Mouse (Mus musculus) macrophage (primary cell): Measurements from ENCODE around the gene Tssc4. TPM values are rescaled to one million over a fixed set of nuclear protein-coding genes. Genes with fewer than 3 reads are reported as not detected.

Experiments
- H3K27ac ChIP-seq: fragments of 350-480 bp; formaldehyde crosslinking; 2 replicates; pipeline ENCODE4 v1.9.0; 2021
- H3K36me3 ChIP-seq: fragments of 350-480 bp; formaldehyde crosslinking; 2 replicates; pipeline ENCODE4 v1.9.0; 2021; ENCODE audit errors: inconsistent target
- H3K4me3 ChIP-seq: fragments of 350-480 bp; formaldehyde crosslinking; 2 replicates; pipeline ENCODE4 v1.9.0; 2021; ENCODE audit errors: inconsistent target
- H3K79me2 ChIP-seq: fragments of 350-480 bp; formaldehyde crosslinking; 2 replicates; pipeline ENCODE4 v1.9.0; 2021; ENCODE audit errors: inconsistent target
- WGBS: methylation state at CpG from one replicate; pipeline ENCODE4 v1.1.7; 2026; ENCODE audit warnings: inconsistent platforms; ENCODE audit not compliant: missing documents; 5-methylcytosine and 5-hydroxymethylcytosine counted together
- polyA plus RNA-seq: library from polyadenylated mRNA; stranded (reverse); fragments of 250-400 nt; gene quantifications from 3 replicates; pipeline ENCODE4 v1.2.4, GENCODE M21; 2018; ENCODE audit warnings: inconsistent platforms
- total RNA-seq, 78 experiments: library from RNA; depleted of rRNA; stranded (reverse); fragments of 250-400 nt; gene quantifications; 1 replicate in 9 of 78; 2 replicates in 24 of 78; 3 replicates in 43 of 78; 4 replicates in 2 of 78; pipeline ENCODE4 v1.2.4; 2018; ENCODE audit warnings: inconsistent platforms in 56 of 78

Gene Tssc4
- total RNA-seq (2018; cell fraction: chromatin; rRNA removed) = 10 to 100 TPM in 16 of 26 experiments, 1 to 10 TPM in 10; 3.8 to 29.1 (median 11.1) TPM
- 10 to 100 TPM in 22 of 26 experiments, 1 to 10 TPM in 4; 6.4 to 19.3 (median 16.0) TPM for total RNA-seq (2018; cell fraction: cytosol; rRNA removed)
- total RNA-seq (2018; cell fraction: nucleus; rRNA removed) = 10 to 100 TPM in 23 of 26 experiments, 1 to 10 TPM in 3; 5.4 to 31.7 (median 18.3) TPM
- polyA plus RNA-seq = 11.1 to 20.1 TPM (median 14.3 TPM) in 3 replicates

DNA sequence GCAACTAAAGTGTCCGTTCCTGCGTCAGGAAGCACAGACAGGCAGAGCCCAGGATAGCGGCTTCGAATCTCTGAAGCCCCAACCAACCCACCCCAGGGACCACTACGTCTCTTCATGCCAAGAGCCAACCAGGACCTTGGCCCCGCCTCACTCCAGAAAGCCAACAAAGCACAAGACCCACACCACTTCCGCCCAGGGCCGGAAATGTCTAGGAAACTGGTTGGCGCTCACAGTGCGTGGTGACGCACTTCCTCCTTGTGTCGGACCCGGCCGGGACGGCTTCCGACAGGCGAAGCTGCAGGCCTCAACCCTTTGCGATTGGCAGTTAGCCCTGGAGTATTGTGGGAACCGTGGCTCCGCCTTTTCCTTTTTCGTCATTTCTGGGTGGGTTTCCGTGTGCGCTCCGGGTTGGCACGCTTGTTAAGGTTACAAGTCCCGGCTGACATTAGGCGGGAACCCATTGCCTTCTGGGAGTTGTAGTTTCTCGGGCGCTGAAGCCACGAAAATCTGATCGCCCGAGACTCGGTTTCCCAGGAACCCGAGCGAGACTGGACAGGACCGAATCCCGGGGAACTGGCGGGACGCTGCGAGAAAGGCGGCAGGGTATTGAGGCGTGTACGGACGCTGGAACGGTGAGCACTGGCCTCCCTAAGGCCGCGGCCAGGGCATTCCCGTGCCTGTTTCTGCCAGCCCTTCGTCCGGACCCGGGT is at the start of gene Tssc4:
Tssc4 (plus strand) TSS at position 368 of the 710 bp plus-strand sequence.
- H3K36me3 ChIP-seq = peaks cover 8% of the 10 kb centered on the region; the same call in 1 of the 2 replicates
- H3K79me2 ChIP-seq = peaks cover 14% of the 10 kb centered on the region
- under 1% methylated on average over 51 of the region's 51 CpGs for WGBS
- H3K4me3 ChIP-seq = peak within 1 kb of the TSS; percentile 78
- peak within 1 kb of the TSS; percentile 72 for H3K27ac ChIP-seq

DNA sequence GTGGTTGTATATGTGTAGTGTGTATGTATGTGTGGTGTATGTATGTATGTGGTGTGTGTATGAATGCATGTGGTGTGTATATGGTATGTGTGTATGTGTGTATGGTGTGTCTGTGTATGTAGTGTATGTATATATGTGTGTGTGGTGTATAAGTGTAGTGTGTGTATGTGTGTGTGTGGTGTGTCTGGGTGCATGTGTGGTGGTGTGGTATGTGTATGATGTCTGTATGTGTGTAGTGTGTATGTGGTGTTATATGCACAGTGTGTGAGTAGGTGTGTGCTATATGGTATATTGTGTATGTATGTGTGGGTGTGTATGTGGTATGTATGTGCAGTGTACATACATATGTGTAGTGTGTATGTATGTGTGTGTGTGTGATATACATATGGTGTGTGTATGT is 49.0 kb upstream of the Tssc4 start:
- H3K4me3 ChIP-seq = no peak overlapping the region
- H3K27ac ChIP-seq = no peak overlapping the region
- H3K79me2 ChIP-seq = no peaks in the 10 kb centered on the region
- no peaks in the 10 kb centered on the region for H3K36me3 ChIP-seq

DNA sequence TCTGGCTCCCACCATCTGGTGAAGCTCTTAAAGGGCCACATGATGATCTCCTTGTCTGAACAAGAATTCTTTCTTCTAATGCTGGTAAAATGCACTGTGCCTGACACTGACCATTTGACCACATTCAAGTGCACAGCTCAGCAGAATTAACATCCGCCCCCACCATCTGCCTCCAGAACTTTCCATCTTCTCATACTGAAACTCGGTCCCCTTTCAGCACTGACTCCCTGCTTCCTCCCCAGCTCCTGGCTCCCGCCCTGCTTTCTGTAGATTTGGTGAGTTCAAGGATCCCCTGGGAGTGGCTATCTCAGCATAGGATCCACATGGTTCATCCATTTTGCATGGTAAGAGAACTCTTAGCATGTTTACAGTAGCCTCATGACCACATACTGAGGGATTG is 48.3 kb upstream of the Tssc4 start:
- 0 out of 2 replicates have a peak overlapping the region, but pooled peaks have one; percentile 2 for H3K27ac ChIP-seq
- H3K4me3 ChIP-seq = no peak overlapping the region
- 90% methylated on average over 3 of the region's 3 CpGs for WGBS
- no peaks in the 10 kb centered on the region for H3K36me3 ChIP-seq
- H3K79me2 ChIP-seq = no peaks in the 10 kb centered on the region

DNA sequence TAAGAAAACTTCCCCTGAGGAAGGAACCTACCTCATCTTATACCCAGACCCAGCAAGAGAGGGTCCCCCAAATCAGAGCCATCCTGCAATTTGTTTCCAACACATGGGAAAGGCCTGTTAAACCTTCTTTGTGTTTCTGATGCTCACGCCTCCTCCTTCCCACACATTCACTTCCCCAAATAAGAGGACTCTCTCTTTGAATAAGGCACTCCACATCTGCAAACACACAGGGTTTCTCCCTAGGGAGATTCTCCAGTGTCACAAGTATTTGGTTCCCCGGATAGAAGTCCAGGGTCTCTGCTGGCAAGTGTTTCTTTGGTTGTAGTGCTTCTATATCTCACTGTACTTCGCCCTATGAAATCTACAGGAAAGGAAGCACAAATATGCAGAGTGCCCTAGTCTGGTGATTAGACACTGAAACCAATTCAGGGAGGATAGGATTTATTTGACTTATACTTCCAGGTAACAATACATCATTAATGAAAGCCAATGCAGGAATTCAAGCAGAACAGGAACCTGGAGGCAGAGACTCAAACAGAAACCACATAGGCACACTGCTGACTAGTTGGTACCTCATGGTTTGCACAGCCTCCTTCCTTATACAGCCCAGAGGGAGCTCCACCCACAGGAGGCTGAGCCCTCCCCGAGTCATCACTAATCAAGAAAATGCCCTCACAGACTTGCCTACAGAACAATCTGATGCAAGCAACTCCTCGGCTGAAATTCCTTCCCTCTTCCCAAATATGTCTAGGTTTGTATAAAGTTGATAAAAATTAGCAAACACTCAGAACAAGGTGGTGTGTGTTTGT is 47.5 kb upstream of the Tssc4 start:
- H3K79me2 ChIP-seq = no peaks in the 10 kb centered on the region
- H3K4me3 ChIP-seq = no peak overlapping the region
- H3K27ac ChIP-seq = 0 out of 2 replicates have a peak overlapping the region, but pooled peaks have one; percentile 2
- H3K36me3 ChIP-seq = no peaks in the 10 kb centered on the region
- 47% methylated on average over 5 of the region's 5 CpGs for WGBS

DNA sequence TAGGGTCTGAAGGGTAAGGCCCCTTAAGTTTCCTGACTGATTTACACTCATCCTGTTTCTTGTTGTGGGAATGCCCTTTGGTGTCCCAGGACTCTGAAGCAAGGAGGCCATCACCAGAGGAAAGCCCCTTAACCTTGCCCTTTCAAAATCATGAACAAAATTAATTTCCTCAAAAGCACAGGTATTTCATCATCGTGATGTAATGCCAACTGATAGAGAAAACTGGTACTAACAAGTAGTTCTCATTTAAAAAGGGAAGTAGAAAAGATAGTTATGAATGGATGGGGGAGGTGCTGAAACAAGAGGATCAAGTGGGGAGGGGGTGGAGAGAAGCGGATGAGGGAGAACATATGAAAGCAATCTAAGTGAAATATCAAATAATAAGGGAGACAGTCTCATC is 45.5 kb upstream of the Tssc4 start:
- H3K36me3 ChIP-seq = no peaks in the 10 kb centered on the region
- 24% methylated on average over 2 of the region's 2 CpGs for WGBS
- no peaks in the 10 kb centered on the region for H3K79me2 ChIP-seq
- H3K27ac ChIP-seq = no peak overlapping the region
- H3K4me3 ChIP-seq = no peak overlapping the region

DNA sequence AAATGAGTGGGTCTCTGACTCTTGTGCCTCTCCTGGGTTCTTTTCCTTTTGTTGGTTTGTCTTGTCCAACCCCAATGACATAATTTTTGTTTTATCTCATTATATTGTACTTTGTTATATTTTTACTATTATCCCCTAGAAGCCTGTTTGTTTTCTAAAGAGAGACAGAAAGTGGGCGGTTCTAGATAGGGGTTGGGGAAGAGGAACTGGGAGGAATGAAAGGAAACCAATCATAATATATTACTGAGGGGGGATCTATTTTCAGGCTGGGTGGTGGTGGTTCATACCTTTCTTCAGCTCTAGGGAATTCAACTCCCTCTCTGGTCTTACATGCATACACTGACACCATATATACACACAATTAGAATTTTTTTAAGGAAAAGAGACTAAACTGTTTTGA is 44.8 kb upstream of the Tssc4 start:
- Histone ChIP-seq H3K36me3 (no peaks in the 10 kb centered on the region), H3K4me3 (no peak overlapping the region), H3K27ac (no peak overlapping the region), H3K79me2 (no peaks in the 10 kb centered on the region)
- WGBS = 83% methylated on average over 1 of the region's 1 CpGs

DNA sequence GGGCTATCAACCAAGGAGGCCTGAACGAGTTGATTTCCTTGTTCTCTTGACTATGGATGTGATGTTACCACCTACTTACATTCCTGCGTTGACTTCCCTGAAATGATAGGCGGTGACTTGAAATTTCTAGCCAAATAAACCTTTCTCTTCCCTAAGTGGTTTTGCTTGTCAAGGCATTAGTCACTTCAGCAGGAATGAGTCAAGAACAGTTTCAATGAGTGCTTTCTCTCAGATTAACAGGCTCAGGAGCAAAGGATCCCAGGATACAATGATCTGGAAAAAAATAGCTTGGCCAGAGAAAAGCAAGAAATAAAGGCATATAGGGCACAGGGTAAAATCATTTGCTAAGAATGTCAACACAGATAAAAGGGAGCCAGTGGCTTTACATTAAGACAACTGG is 43.6 kb upstream of the Tssc4 start:
- WGBS = 82% methylated on average over 3 of the region's 3 CpGs
- Histone ChIP-seq H3K36me3 (no peaks in the 10 kb centered on the region), H3K79me2 (no peaks in the 10 kb centered on the region), H3K4me3 (no peak overlapping the region), H3K27ac (no peak overlapping the region)

DNA sequence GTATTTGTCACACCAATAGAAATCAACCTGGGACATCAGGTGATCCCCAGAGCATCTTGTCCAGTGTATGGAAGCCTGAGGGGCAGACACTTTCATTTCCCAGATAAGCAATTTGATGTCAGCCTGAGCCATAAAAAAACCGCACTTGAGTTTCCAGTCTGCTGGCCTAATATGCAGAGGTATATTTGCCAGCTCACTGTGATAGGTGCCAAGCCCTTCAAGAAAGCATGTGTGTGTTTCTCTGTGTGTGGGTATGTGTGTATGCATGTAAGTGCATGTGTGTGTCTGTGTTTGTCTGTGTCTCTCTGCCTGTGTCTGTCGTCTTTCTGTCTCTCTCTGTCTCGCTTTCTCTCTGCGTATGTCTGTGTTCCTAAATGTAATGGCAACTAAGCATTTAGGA is 41.9 kb upstream of the Tssc4 start:
- H3K36me3 ChIP-seq = no peaks in the 10 kb centered on the region

DNA sequence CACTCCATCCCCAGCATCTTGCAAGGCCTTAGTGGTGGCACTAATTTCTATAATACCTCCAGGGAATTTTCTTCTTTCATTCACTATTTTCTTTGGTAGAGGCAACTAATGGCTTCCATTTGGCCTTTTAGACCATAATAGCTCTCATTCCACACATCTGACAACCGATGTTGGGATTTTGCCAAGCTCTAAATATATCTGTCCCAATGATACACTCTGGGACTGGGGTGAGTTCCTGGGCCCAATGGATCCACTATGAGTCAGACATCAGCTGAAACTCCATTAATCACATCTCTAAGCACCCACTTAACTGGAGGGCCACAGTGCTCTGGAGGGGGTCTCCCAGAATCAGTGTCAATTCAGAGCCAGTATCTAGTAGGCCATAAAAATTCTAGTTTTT is 37.2 kb upstream of the Tssc4 start:
- H3K27ac ChIP-seq = no peak overlapping the region
- 93% methylated on average over 1 of the region's 1 CpGs for WGBS
- H3K79me2 ChIP-seq = no peaks in the 10 kb centered on the region
- no peaks in the 10 kb centered on the region for H3K36me3 ChIP-seq
- no peak overlapping the region for H3K4me3 ChIP-seq

More for the DNA sequence above, 41.9 kb upstream of the Tssc4 start:
- WGBS = 98% methylated on average over 4 of the region's 4 CpGs
- no peak overlapping the region for H3K4me3 ChIP-seq
- H3K79me2 ChIP-seq = no peaks in the 10 kb centered on the region
- no peak overlapping the region for H3K27ac ChIP-seq

DNA sequence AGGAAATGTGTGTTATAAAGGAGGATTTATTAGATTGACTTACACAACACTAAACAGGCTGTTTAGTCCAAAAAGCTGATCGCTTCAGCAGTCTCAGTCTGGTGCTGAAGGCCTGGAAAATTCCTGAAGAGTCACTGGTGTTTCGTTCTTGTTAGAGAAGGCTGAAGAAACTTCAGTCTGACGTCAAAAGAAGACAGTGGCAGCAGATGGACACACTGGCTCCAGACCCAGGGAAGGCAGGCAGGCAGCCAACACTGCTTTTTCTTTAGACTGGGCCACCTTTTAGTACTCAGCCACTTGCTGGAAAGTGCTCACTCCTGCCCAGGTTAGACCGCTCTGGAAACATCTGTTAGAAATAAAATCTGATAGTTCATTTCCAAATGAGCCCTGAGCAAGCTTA is 35.5 kb upstream of the Tssc4 start:
- H3K79me2 ChIP-seq = no peaks in the 10 kb centered on the region
- H3K36me3 ChIP-seq = no peaks in the 10 kb centered on the region
- no peak overlapping the region for H3K27ac ChIP-seq
- no peak overlapping the region for H3K4me3 ChIP-seq
- WGBS = 98% methylated on average over 4 of the region's 4 CpGs

DNA sequence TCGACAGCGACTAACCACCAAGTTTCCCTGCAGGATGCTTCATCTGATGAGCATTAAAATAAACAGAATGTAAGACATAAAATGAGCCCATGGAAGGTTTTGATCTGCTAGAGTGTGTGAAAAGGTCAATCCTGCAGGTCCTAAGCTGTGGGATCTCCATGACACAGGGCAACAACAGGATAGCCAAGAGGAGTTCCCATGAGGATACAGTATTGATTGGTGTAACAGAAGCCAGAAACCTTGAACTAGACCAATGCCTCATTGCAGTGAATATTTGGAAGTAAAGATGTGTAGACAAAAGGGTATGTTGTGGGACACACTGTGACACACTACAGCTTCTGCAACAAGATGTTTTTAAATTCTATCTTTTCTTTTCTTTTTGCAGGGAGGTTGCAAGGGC is 34.9 kb upstream of the Tssc4 start:
- Histone ChIP-seq H3K36me3 (no peaks in the 10 kb centered on the region), H3K27ac (no peak overlapping the region), H3K79me2 (no peaks in the 10 kb centered on the region), H3K4me3 (no peak overlapping the region)
- 100% methylated on average over 2 of the region's 2 CpGs for WGBS

DNA sequence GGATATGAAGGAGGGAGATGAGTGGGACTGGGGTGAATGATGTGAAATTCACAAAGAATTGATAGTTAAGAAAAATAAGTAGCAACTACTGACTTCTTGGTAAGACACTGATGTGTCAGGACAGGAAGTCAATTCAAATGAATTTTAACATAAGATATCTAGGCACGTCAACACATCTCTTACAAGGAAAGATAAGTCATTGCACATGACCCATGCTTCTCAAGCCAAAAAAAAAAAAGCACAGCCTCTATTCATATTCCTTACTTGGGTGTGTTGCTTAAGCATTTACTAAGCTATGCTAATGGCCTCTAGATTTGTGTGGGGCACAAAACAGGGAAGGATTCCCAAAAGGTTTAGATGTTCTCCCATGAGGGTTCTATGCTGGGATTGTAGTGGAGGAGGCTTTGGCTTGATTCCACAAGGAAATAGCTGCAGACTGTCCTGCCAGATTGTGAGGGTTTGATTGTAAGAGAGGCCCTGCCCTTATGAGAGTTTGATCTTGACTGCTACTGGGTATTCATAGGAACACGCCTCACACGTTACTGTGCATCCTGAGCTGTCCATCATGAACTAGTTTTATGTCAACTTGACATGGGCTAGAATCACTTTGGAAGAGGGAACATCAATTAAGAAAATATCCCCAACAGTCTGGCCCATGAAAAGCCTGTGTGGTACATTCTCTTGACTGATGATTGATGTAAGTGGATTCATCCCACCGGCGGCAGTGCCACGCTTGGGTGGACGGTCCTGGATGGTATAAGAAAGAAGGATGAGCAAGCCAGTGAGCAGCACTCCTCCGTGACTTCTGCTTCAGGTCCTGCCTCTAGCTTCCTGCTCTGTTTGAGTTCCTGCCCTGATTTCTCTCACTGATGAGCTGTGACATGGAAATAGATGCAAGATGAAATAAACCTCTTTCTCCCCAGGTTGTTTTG is 34.3 kb upstream of the Tssc4 start:
- WGBS = 96% methylated on average over 8 of the region's 8 CpGs
- no peak overlapping the region for H3K4me3 ChIP-seq

DNA sequence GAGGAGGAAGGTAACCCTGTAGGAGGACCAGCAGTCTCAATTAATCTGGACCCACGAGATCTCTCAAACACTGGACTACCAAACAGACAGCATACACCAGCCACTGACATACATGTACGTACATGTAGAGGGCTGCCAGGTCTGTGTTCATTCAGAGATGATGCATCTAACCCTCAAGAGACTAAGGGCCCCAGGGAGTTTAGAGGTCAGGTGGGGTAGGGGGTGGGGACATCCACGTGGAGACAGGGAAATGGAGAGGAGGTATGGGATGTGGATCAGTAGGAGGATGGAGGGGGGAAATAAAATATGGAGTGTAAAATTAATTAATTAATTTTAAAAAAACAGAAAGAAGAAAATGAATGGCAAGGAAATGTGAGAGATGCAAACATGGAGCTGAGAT is 32.3 kb upstream of the Tssc4 start:
- no peak overlapping the region for H3K4me3 ChIP-seq

More for the DNA sequence above, 34.3 kb upstream of the Tssc4 start:
- no peaks in the 10 kb centered on the region for H3K36me3 ChIP-seq
- H3K79me2 ChIP-seq = no peaks in the 10 kb centered on the region
- no peak overlapping the region for H3K27ac ChIP-seq

DNA sequence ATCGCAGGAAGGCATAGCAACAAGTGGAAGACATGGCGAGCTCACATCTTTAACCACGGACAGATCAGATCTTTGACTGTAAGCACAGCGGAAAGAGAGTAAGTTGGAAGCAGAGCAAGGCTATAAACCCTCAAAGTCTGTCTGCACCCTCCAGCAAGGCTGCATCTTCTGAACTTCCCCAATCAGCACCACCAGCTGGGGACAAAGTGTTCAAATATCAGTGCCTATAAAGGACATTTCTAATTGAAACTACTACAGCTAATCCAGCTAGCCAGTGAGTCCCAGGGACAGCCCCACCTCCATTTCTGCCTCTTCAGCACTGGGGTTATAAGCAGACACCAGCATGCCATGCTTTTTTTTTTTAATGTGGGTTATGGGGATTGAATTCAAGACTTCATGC is 31.7 kb upstream of the Tssc4 start:
- no peaks in the 10 kb centered on the region for H3K36me3 ChIP-seq
- WGBS = 80% methylated on average over 4 of the region's 4 CpGs
- H3K4me3 ChIP-seq = no peak overlapping the region
- H3K79me2 ChIP-seq = no peaks in the 10 kb centered on the region
- H3K27ac ChIP-seq = peak overlapping the region; percentile 95

More for the DNA sequence above, 32.3 kb upstream of the Tssc4 start:
- no peak overlapping the region for H3K27ac ChIP-seq
- H3K36me3 ChIP-seq = no peaks in the 10 kb centered on the region
- H3K79me2 ChIP-seq = no peaks in the 10 kb centered on the region
- 84% methylated on average over 3 of the region's 3 CpGs for WGBS
